Mouse (Mus musculus): ENCODE data around the gene Pde2a.

GRCm38 (mm10) chr7:101443093-101443492 is 21.6 kb downstream of the Pde2a start:
- no peak for TF ChIP-seq POLR2A (IDR thresholded peaks at IDR 0.05; ENCODE audit: borderline replicate concordance, extremely low read depth, insufficient read depth, insufficient read length, poor library complexity, severe bottlenecking)
- TF ChIP-seq CTCF (IDR thresholded peaks at IDR 0.05; ENCODE audit: borderline replicate concordance, extremely low read depth, insufficient read depth, insufficient read length): no peak
